Comparison of ENCODE assay signal across 24 mouse cellular contexts in genomic region chr7:37559851-37560250, GRCm38 (mm10).
"Had no signal": no experiment of that assay in that cellular context is flagged by ENCODE, and none has a peak within 500 bp of the region (broad histone marks: within the 10 kb centered on the region; RNA-seq: fewer than 3 reads in every experiment).

No protein-coding gene starts in this region.

- H3K27ac ChIP-seq: kidney, embryonic 15.5 days; left cerebral cortex, adult 2 months; limb, embryonic 10.5 days; limb, embryonic 13.5 days; liver, embryonic 12.5 days; liver, embryonic 15.5 days; lung, embryonic 15.5 days; midbrain, embryonic 12.5 days; midbrain, embryonic 15.5 days; neural tube, embryonic 13.5 days; stomach, embryonic 15.5 days had no signal

- ATAC-seq: liver, embryonic 12.5 days; midbrain, embryonic 15.5 days had no signal

- H3K4me2 ChIP-seq: kidney, embryonic 15.5 days; limb, embryonic 13.5 days; liver, embryonic 12.5 days; liver, embryonic 15.5 days; lung, embryonic 15.5 days; midbrain, embryonic 12.5 days; midbrain, embryonic 15.5 days; neural tube, embryonic 13.5 days; stomach, embryonic 15.5 days had no signal

- H3K4me1 ChIP-seq: liver, embryonic 12.5 days; liver, embryonic 15.5 days had no signal

- H3K4me3 ChIP-seq: kidney, embryonic 15.5 days; left cerebral cortex, adult 2 months; limb, embryonic 10.5 days; limb, embryonic 13.5 days; liver, embryonic 12.5 days; liver, embryonic 15.5 days; lung, embryonic 15.5 days; midbrain, embryonic 12.5 days; midbrain, embryonic 15.5 days; myocyte; neural tube, embryonic 13.5 days; stomach, embryonic 15.5 days had no signal

- H3K27me3 ChIP-seq: kidney, embryonic 15.5 days; limb, embryonic 13.5 days; liver, embryonic 12.5 days; liver, embryonic 15.5 days; lung, embryonic 15.5 days; midbrain, embryonic 12.5 days; midbrain, embryonic 15.5 days; neural tube, embryonic 13.5 days; stomach, embryonic 15.5 days had no signal

- H3K9me3 ChIP-seq: kidney, embryonic 15.5 days; limb, embryonic 10.5 days; limb, embryonic 13.5 days; liver, embryonic 12.5 days; liver, embryonic 15.5 days; lung, embryonic 15.5 days; midbrain, embryonic 12.5 days; midbrain, embryonic 15.5 days; neural tube, embryonic 13.5 days; stomach, embryonic 15.5 days had no signal

- H3K9ac ChIP-seq: kidney, embryonic 15.5 days; limb, embryonic 13.5 days; liver, embryonic 12.5 days; liver, embryonic 15.5 days; lung, embryonic 15.5 days; midbrain, embryonic 12.5 days; midbrain, embryonic 15.5 days; neural tube, embryonic 13.5 days; stomach, embryonic 15.5 days had no signal

- H3K36me3 ChIP-seq: kidney, embryonic 15.5 days; limb, embryonic 10.5 days; limb, embryonic 13.5 days; liver, embryonic 12.5 days; liver, embryonic 15.5 days; lung, embryonic 15.5 days; midbrain, embryonic 12.5 days; midbrain, embryonic 15.5 days; neural tube, embryonic 13.5 days; stomach, embryonic 15.5 days had no signal

- DNase-seq: kidney, adult 8-10 months; kidney, postnatal 10 days; kidney, postnatal 36 days; layer of hippocampus, postnatal 36 days; liver; lung, adult 18-20 months; lung, postnatal 10 days; lung, postnatal 36 days; retina, postnatal 1 day; right cerebral cortex, postnatal 25 days; spleen, adult 18-20 months; thymus, postnatal 25 days had no signal
